Mouse (Mus musculus) stomach, postnatal 0 days (tissue): ENCODE data around the gene Il21r. TPM values are rescaled to one million over a fixed set of nuclear protein-coding genes. Genes with fewer than 3 reads are reported as not detected.

ENCODE experiments used
- ATAC-seq: fragments of 200-750 bp; cut with Nextera tagmentation; 2 replicates; pipeline ENCODE4 v1.8.0; 2017; ENCODE audit not compliant: low FRiP score, low TSS enrichment
- DNase-seq: peaks from one replicate; pipeline ENCODE4 v3.0.0-alpha.2; 2016; ENCODE audit warnings: low spot score
- H3K27ac ChIP-seq: fragments of 300-500 bp; sonication (generic); replicated peaks from 2 replicates; pipeline ENCODE4 v1.5.1; 2014; ENCODE audit warnings: mild to moderate bottlenecking, control low read depth
- H3K27me3 ChIP-seq: fragments of 300-500 bp; sonication (generic); 2 replicates; pipeline ENCODE4 v1.6.1; 2014; ENCODE audit warnings: low read length; ENCODE audit not compliant: control insufficient read depth, insufficient read depth
- H3K36me3 ChIP-seq: fragments of 300-500 bp; sonication (generic); 2 replicates; pipeline ENCODE4 v1.6.1; 2014; ENCODE audit warnings: low read length, mixed read lengths; ENCODE audit not compliant: control insufficient read depth, insufficient read depth
- H3K4me1 ChIP-seq: fragments of 300-500 bp; sonication (generic); replicated peaks from 2 replicates; pipeline ENCODE4 v1.6.1; 2014; ENCODE audit warnings: antibody characterized with exemption; ENCODE audit not compliant: control insufficient read depth, insufficient read depth
- H3K4me2 ChIP-seq: fragments of 300-500 bp; sonication (generic); replicated peaks from 2 replicates; pipeline ENCODE4 v1.6.1; 2014; ENCODE audit warnings: low read depth, mild to moderate bottlenecking, control low read depth, moderate library complexity
- H3K4me3 ChIP-seq: fragments of 300-500 bp; sonication (generic); 2 replicates; pipeline ENCODE4 v1.5.1; 2014; ENCODE audit warnings: low read depth, low read length, control low read depth
- H3K9ac ChIP-seq: fragments of 300-500 bp; sonication (generic); 2 replicates; pipeline ENCODE4 v1.6.1; 2014; ENCODE audit warnings: mild to moderate bottlenecking, low read length, control low read depth, mixed read lengths
- H3K9me3 ChIP-seq: fragments of 300-500 bp; sonication (generic); 2 replicates; pipeline ENCODE4 v1.6.1; 2016; ENCODE audit warnings: low read length; ENCODE audit not compliant: control insufficient read depth
- CTCF ChIP-seq: IDR thresholded peaks from 2 replicates; pipeline ENCODE4 v1.5.1; 2016; ENCODE audit warnings: antibody characterized with exemption, low read depth, mild to moderate bottlenecking, moderate library complexity
- EP300 ChIP-seq: optimal IDR thresholded peaks from 2 replicates; pipeline ENCODE3; 2016; ENCODE audit warnings: antibody characterized with exemption
- WGBS: fragments of 180-500 bp; shearing (Covaris S2); extraction: QIAGEN DNeasy Blood & Tissue Kit; methylation state at CpG from one replicate; pipeline ENCODE4 v1.1.7; 2014; 5-methylcytosine and 5-hydroxymethylcytosine counted together
- polyA plus RNA-seq: library from polyadenylated mRNA; unstranded; fragments of >200 nt; fragmentation: Nextera tagmentation; extraction: Ambion mirVana; gene quantifications from 2 replicates; pipeline ENCODE4 v1.2.1, GENCODE M21; 2015

Il21r gene
- polyA plus RNA-seq, 1 experiment from 2014 or later = 0.29 TPM

DNA sequence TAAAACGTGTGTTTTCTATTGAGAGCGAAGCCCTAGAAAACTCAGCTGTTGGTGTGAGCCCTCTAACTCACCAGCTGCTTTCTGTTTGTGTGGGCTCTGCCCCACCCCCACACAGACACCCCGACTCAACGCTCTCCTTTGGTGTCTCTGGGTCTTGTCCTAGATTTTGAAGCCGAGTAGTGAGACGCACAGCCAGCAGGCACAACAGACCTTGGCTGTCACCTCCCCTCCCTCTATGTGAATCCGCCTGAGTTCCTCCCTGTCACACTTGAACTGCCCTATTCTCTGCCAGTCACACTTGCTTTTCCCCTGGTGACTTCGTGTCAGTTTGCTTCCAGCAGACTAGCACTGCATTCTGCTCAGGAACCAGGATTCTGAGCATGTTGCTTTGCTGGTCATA, 46.4 kb upstream of the Il21r start:
- ATAC-seq = no peak
- no peaks in the 10 kb centered on the region for H3K9me3 ChIP-seq
- no peak overlapping the region for H3K9ac ChIP-seq
- no peaks in the 10 kb centered on the region for H3K36me3 ChIP-seq
- H3K4me1 ChIP-seq = peaks cover 30% of the 10 kb centered on the region
- H3K4me2 ChIP-seq = no peak overlapping the region; the same call in 1 of the 2 replicates
- no peak overlapping the region for H3K4me3 ChIP-seq
- no peak for TF ChIP-seq CTCF
- TF ChIP-seq EP300 = no peak
- H3K27me3 ChIP-seq = no peaks in the 10 kb centered on the region
- WGBS = 61% methylated on average over 8 of the region's 8 CpGs
- H3K27ac ChIP-seq = no peak overlapping the region; the same call in 1 of the 2 replicates
- no peak for DNase-seq

DNA sequence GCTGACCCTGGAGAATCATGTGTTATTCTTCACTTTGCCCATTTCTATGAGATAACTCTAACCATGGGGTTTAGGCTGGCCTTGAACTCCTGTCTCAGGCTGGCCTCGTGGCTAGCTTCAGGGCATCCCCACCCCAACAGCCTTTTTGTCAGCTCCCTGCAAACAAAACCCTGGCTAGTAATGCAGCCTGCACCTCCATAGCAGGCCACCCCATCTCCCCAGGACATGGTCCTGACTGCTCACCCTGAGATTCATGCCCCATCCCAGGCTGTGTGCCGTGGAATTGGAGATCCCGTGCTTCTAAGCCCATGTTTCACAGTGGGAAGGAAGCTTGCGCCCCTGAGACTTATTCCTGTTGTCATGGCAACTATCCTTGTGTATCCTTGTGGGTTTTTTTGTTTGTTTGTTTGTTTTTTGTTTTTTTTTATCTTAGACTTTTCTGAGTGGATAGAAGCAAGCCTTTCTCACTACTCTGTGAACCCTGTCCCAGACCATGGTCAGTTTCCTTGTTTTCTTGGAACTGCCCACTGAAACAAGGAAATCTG, 44.8 kb upstream of the Il21r start:
- WGBS = 58% methylated on average over 4 of the region's 4 CpGs
- ATAC-seq = no peak
- peak overlapping the region; percentile 71; the same call in 1 of the 2 replicates for H3K27ac ChIP-seq

DNA sequence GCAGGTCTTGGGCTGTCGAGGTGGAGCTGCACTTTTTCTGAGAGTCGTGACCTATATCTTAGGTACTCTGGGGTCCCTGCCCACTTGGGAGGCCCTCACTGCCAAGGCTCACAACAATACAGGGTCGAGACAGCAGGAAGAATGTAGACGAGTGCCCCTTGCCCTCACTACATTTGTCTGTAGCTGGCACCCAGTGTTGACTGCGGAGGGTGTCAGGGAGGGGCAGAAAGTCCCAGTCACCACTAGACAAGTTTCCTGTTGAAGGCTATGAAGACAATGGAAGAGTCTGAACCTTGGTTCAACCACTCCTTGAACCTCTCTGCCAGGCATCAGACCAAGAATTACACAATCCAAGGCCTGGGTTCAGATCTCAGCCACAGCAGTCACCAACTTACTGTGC, 44.2 kb upstream of the Il21r start:
- DNase-seq (no peak), ATAC-seq (0 out of 2 replicates have a peak, but pooled peaks have one; percentile 5)
- H3K4me2 ChIP-seq = no peak overlapping the region
- H3K9me3 ChIP-seq = no peaks in the 10 kb centered on the region
- no peaks in the 10 kb centered on the region for H3K36me3 ChIP-seq
- H3K27me3 ChIP-seq = no peaks in the 10 kb centered on the region
- WGBS = 53% methylated on average over 5 of the region's 5 CpGs
- peaks cover 23% of the 10 kb centered on the region for H3K4me1 ChIP-seq
- no peak for TF ChIP-seq CTCF
- TF ChIP-seq EP300 = no peak
- no peak overlapping the region for H3K4me3 ChIP-seq
- no peak overlapping the region for H3K9ac ChIP-seq
- peak overlapping the region; percentile 71; the same call in 1 of the 2 replicates for H3K27ac ChIP-seq

More for the DNA sequence above, 44.8 kb upstream of the Il21r start:
- Histone ChIP-seq H3K27me3 (no peaks in the 10 kb centered on the region), H3K9ac (no peak overlapping the region), H3K4me3 (no peak overlapping the region), H3K36me3 (no peaks in the 10 kb centered on the region), H3K4me1 (peaks cover 26% of the 10 kb centered on the region), H3K9me3 (no peaks in the 10 kb centered on the region), H3K4me2 (no peak overlapping the region)
- TF ChIP-seq EP300 (no peak), CTCF (no peak)
- DNase-seq = no peak

DNA sequence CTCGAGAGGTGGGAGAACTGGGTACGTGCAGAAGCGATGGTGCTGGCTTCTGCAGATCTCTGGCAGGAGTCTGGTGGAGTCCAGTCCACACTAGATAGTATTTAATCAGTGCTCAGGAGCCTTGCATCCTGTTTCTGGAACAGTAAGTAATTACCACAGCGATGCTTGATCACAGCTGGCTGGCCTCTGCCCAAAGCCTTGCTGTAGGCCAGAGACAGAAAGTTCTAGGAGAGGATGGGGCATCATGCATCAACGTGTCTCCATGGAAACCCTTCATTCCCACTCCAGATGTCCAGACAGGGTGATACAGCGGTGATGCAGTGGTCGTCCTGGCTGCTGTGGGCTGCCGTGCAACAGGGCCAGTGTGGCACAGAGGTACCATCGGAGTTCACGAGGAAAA, 43.7 kb upstream of the Il21r start:
- H3K4me3 ChIP-seq = no peak overlapping the region
- H3K4me1 ChIP-seq = peaks cover 19% of the 10 kb centered on the region
- H3K27ac ChIP-seq = peak overlapping the region; percentile 77
- H3K9ac ChIP-seq = no peak overlapping the region
- H3K27me3 ChIP-seq = no peaks in the 10 kb centered on the region
- ATAC-seq (no peak), DNase-seq (no peak)
- WGBS = 82% methylated on average over 10 of the region's 10 CpGs
- no peak overlapping the region for H3K4me2 ChIP-seq
- H3K36me3 ChIP-seq = no peaks in the 10 kb centered on the region
- no peak for TF ChIP-seq EP300
- TF ChIP-seq CTCF = no peak
- no peaks in the 10 kb centered on the region for H3K9me3 ChIP-seq

DNA sequence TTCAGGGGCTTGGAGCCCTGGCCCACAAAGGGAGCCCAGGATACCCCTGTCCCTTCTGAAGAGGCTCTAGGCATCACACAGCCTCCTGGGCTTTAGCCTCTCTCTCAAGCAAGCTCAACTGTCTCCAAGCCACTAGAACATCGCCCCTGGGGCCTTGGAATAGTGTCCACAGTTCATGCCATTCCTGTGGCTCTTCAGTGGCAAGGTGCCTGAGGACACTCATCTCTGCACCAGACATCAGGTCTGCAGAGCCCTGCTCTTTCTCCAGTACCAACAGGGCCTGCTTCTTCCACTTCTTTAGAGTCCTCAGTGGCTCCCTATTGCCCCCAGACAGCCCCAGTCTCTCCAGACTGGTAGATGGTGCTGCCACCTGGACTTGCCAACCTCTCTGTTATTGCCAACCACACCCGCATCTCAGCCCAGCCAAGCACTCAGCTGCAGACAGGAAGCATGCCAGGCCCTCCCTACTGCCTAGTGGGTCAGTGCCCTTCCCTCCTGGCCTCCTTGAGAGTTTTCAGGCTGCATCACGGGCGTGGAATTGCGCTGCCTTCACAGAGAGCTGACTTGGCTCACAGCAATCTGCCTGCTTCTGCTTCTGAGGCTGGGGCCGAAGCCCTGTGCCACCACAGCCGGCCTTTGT, 43.0 kb upstream of the Il21r start:
- TF ChIP-seq EP300 (no peak), CTCF (0 out of 2 replicates have a peak, but pooled peaks have one; percentile 2)
- ATAC-seq (peak; percentile 7; the same call in 1 of the 2 replicates), DNase-seq (peak; percentile 76)
- peak overlapping the region; percentile 77 for H3K27ac ChIP-seq
- peaks cover 23% of the 10 kb centered on the region for H3K4me1 ChIP-seq
- no peaks in the 10 kb centered on the region for H3K27me3 ChIP-seq
- no peak overlapping the region for H3K4me2 ChIP-seq
- no peaks in the 10 kb centered on the region; the same call in 1 of the 2 replicates for H3K36me3 ChIP-seq
- H3K4me3 ChIP-seq = no peak overlapping the region
- peak overlapping the region; percentile 32; the same call in 1 of the 2 replicates for H3K9ac ChIP-seq
- H3K9me3 ChIP-seq = no peaks in the 10 kb centered on the region
- 47% methylated on average over 7 of the region's 7 CpGs for WGBS

DNA sequence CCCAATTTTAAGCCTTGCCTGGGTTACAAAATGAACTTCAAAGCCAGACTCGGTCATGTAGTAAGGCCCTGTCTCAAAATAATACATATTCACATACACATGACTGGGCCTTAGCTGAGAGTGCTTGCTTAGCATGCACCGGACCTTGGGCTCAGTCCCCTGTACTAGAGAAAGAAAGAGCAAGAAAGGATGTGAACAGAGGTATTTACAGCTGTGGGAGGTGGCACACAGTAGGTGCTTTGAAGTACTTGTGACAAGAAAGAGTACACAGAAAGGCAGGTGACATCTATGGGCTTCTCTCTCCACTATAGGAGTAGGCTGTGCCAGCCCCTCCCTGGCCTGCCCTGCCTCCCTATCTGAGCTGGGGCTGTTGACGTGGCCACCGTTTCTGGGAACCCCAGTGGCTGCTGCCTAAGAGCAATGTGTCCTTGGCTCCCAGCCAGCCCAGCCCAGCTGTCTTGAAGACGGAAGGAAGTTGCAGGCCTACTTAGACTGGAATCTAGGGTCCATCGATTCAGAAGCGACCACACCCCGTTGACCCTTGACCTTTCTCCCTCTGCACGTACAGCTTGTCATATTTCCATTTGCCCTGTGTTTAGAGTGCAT, 42.0 kb upstream of the Il21r start:
- Histone ChIP-seq H3K27ac (peak overlapping the region; percentile 77), H3K4me1 (peaks cover 23% of the 10 kb centered on the region), H3K4me2 (no peak overlapping the region), H3K36me3 (no peaks in the 10 kb centered on the region; the same call in 1 of the 2 replicates), H3K9me3 (no peaks in the 10 kb centered on the region), H3K4me3 (no peak overlapping the region), H3K27me3 (no peaks in the 10 kb centered on the region), H3K9ac (no peak overlapping the region)
- WGBS = 29% methylated on average over 9 of the region's 9 CpGs
- DNase-seq = peak; percentile 96
- no peak for TF ChIP-seq EP300
- TF ChIP-seq CTCF = no peak
- ATAC-seq = peak; percentile 89
